ENCODE assay signal across 20 mouse cellular contexts in genomic region chr1:19207611-19208010, GRCm38 (mm10). TPM values are rescaled to one million over a fixed set of nuclear protein-coding genes. Genes with fewer than 3 reads are reported as not detected.
DNase-seq lines count a peak whose midpoint lies in the region; ATAC-seq and TF ChIP-seq lines count a peak whose summit lies in the region.
"Had no signal": no experiment of that assay in that cellular context is flagged by ENCODE, and none has a peak within 500 bp of the region (broad histone marks: within the 10 kb centered on the region; RNA-seq: fewer than 3 reads in every experiment).

No protein-coding gene starts in this region.

- no peak for TF ChIP-seq POLR2A in brain, embryonic 14.5 days (IDR thresholded peaks at IDR 0.05; ENCODE audit: borderline replicate concordance, extremely low read depth, insufficient read depth, insufficient read length, poor library complexity, severe bottlenecking)

- peaks cover 75% of the 10 kb centered on the region for H3K27me3 ChIP-seq in hindbrain, embryonic 14.5 days (ENCODE audit: control insufficient read depth, insufficient read depth, low read length)
- H3K27me3 ChIP-seq in hindbrain, embryonic 10.5 days (ENCODE audit: insufficient read depth, poor library complexity, severe bottlenecking): peaks cover 90% of the 10 kb centered on the region
- peaks cover 35% of the 10 kb centered on the region for H3K27me3 ChIP-seq in embryonic facial prominence, embryonic 12.5 days
- H3K27me3 ChIP-seq in midbrain, embryonic 13.5 days: peaks cover 73% of the 10 kb centered on the region

- 6% methylated on average over 4 of the region's 4 CpGs for WGBS in hindbrain, embryonic 14.5 days
- 1% methylated on average over 4 of the region's 4 CpGs for WGBS in hindbrain, embryonic 10.5 days
- 3% methylated on average over 4 of the region's 4 CpGs for WGBS in embryonic facial prominence, embryonic 12.5 days
- WGBS in midbrain, embryonic 13.5 days: 4% methylated on average over 4 of the region's 4 CpGs

- no peak overlapping the region for H3K4me3 ChIP-seq in hindbrain, embryonic 14.5 days (replicated peaks; ENCODE audit: low read length)
- no peak overlapping the region for H3K4me3 ChIP-seq in hindbrain, embryonic 10.5 days
- H3K4me3 ChIP-seq in embryonic facial prominence, embryonic 12.5 days: no peak overlapping the region
- no peak overlapping the region for H3K4me3 ChIP-seq in midbrain, embryonic 13.5 days (replicated peaks)
- H3K4me3 ChIP-seq: intestine, embryonic 15.5 days; layer of hippocampus, adult 2 months; left cerebral cortex, adult 2 months; liver, embryonic 12.5 days; myocyte had no signal

- H3K36me3 ChIP-seq in hindbrain, embryonic 14.5 days (replicated peaks; ENCODE audit: control insufficient read depth, insufficient read depth): no peaks in the 10 kb centered on the region
- H3K36me3 ChIP-seq in hindbrain, embryonic 10.5 days: no peaks in the 10 kb centered on the region
- H3K36me3 ChIP-seq in embryonic facial prominence, embryonic 12.5 days: no peaks in the 10 kb centered on the region
- no peaks in the 10 kb centered on the region for H3K36me3 ChIP-seq in midbrain, embryonic 13.5 days
- H3K36me3 ChIP-seq: intestine, embryonic 15.5 days; liver, embryonic 12.5 days had no signal

- no peaks in the 10 kb centered on the region for H3K4me1 ChIP-seq in hindbrain, embryonic 14.5 days (replicated peaks; ENCODE audit: control insufficient read depth, insufficient read depth, low read length)
- H3K4me1 ChIP-seq in hindbrain, embryonic 10.5 days (replicated peaks): peaks cover 10% of the 10 kb centered on the region; the same call in 1 of the 2 replicates
- no peaks in the 10 kb centered on the region for H3K4me1 ChIP-seq in embryonic facial prominence, embryonic 12.5 days
- H3K4me1 ChIP-seq in midbrain, embryonic 13.5 days (replicated peaks): no peaks in the 10 kb centered on the region; the same call in 1 of the 2 replicates
- H3K4me1 ChIP-seq: intestine, embryonic 15.5 days; liver, embryonic 12.5 days had no signal

- no peak overlapping the region for H3K9ac ChIP-seq in hindbrain, embryonic 14.5 days
- no peak overlapping the region for H3K9ac ChIP-seq in embryonic facial prominence, embryonic 12.5 days
- no peak overlapping the region for H3K9ac ChIP-seq in midbrain, embryonic 13.5 days (replicated peaks)
- H3K9ac ChIP-seq: intestine, embryonic 15.5 days; liver, embryonic 12.5 days had no signal

- H3K4me2 ChIP-seq in hindbrain, embryonic 14.5 days (replicated peaks): peak overlapping the region; percentile 1
- H3K4me2 ChIP-seq in embryonic facial prominence, embryonic 12.5 days (replicated peaks): peak overlapping the region; percentile 5; the same call in 1 of the 2 replicates
- peak overlapping the region; percentile 25 for H3K4me2 ChIP-seq in midbrain, embryonic 13.5 days (replicated peaks)
- H3K4me2 ChIP-seq: intestine, embryonic 15.5 days; liver, embryonic 12.5 days had no signal

- no peak for ATAC-seq in hindbrain, embryonic 14.5 days (ENCODE audit: low FRiP score)
- ATAC-seq in embryonic facial prominence, embryonic 12.5 days (ENCODE audit: insufficient number of reproducible peaks, insufficient read depth, low FRiP score, low TSS enrichment): no peak
- ATAC-seq in midbrain, embryonic 13.5 days: no peak
- no peak for ATAC-seq in monocyte, adult 5-6 weeks (replicated peaks; ENCODE audit: insufficient number of reproducible peaks, low FRiP score, low TSS enrichment, poor library complexity, severe bottlenecking)
- ATAC-seq: intestine, embryonic 15.5 days; liver, embryonic 12.5 days had no signal

- no peak for DNase-seq in hindbrain, embryonic 14.5 days (ENCODE audit: low spot score)
- no peak for DNase-seq in hindbrain, embryonic 10.5 days (ENCODE audit: low spot score)
- DNase-seq in brain, embryonic 14.5 days (ENCODE audit: low read depth): peak; percentile 22
- DNase-seq in right cerebral cortex, postnatal 25 days: no peak
- DNase-seq in adrenal gland, adult 2 months: no peak
- DNase-seq: B cell, adult 2 months; cerebellum, adult 2 months; gastrocnemius, postnatal 25 days; heart, postnatal 14 days; thymus, adult 2 months had no signal

- no peak for TF ChIP-seq CTCF in brain, embryonic 14.5 days (IDR thresholded peaks at IDR 0.05; ENCODE audit: borderline replicate concordance, extremely low read depth, insufficient read depth, insufficient read length)

- H3K9me3 ChIP-seq in hindbrain, embryonic 14.5 days (ENCODE audit: control insufficient read depth, low read length): no peaks in the 10 kb centered on the region
- no peaks in the 10 kb centered on the region for H3K9me3 ChIP-seq in hindbrain, embryonic 10.5 days
- H3K9me3 ChIP-seq in embryonic facial prominence, embryonic 12.5 days: no peaks in the 10 kb centered on the region
- H3K9me3 ChIP-seq in midbrain, embryonic 13.5 days: no peaks in the 10 kb centered on the region
- H3K9me3 ChIP-seq: intestine, embryonic 15.5 days; liver, embryonic 12.5 days had no signal

- H3K27ac ChIP-seq in hindbrain, embryonic 14.5 days: 0 out of 2 replicates have a peak overlapping the region, but pooled peaks have one; percentile 27
- no peak overlapping the region for H3K27ac ChIP-seq in hindbrain, embryonic 10.5 days
- H3K27ac ChIP-seq in embryonic facial prominence, embryonic 12.5 days: no peak overlapping the region
- peak overlapping the region; percentile 39; the same call in 1 of the 2 replicates for H3K27ac ChIP-seq in midbrain, embryonic 13.5 days
- H3K27ac ChIP-seq: intestine, embryonic 15.5 days; layer of hippocampus, adult 2 months; left cerebral cortex, adult 2 months; liver, embryonic 12.5 days had no signal

RNA-seq across cellular contexts. Expression of gene Tfap2b, which starts 1.1 kb away (rescaled TPM):
- 42.5 and 51.2 TPM in 2 replicates for polyA plus RNA-seq in hindbrain, embryonic 14.5 days (2014; fragmentation: Nextera tagmentation; extraction: Ambion mirVana)
- polyA plus RNA-seq in hindbrain, embryonic 10.5 days (2016; fragmentation: Nextera tagmentation; extraction: Ambion mirVana): 38.6 and 81.5 TPM in 2 replicates
- 71.9 and 125 TPM in 2 replicates for polyA plus RNA-seq in brain, embryonic 14.5 days (2012; rRNA removed)
- polyA plus RNA-seq in embryonic facial prominence, embryonic 12.5 days (2016; fragmentation: Nextera tagmentation; extraction: Ambion mirVana): 27.5 and 41.5 TPM in 2 replicates
- 256 and 296 TPM in 2 replicates for polyA plus RNA-seq in midbrain, embryonic 13.5 days (2015; fragmentation: Nextera tagmentation; extraction: Ambion mirVana)
- not detected in 3 replicates for total RNA-seq in monocyte, adult 5-6 weeks (2017)
- 10 to 100 TPM in 1 of 2 experiments, 1 to 10 TPM in 1; 8.5 to 18.7 TPM for total RNA-seq in adrenal gland, adult 2 months (2021)
- polyA plus RNA-seq in adrenal gland, adult 2 months (2012; rRNA removed): 13.3 and 33.5 TPM in 2 replicates
- total RNA-seq: common myeloid progenitor, adult 5-6 weeks; gastrocnemius, postnatal 25 days; heart, postnatal 14 days; megakaryocyte progenitor cell, adult 5-6 weeks had no signal
- polyA plus RNA-seq: liver, embryonic 12.5 days; myocyte had no signal

Comparison
In these comparisons a context has a peak if more than half of its experiments do, and no peak if none do; other contexts are left out.
1. H3K27ac ChIP-seq: peak in hindbrain, embryonic 14.5 days (single experiment) and midbrain, embryonic 13.5 days (single experiment); none in hindbrain, embryonic 10.5 days (single experiment) and embryonic facial prominence, embryonic 12.5 days (single experiment).
2. Peak in every context shown above with its lines, with median percentiles within 50 percentile points of each other: H3K4me2 ChIP-seq.